Mouse (Mus musculus): ENCODE measurements around the gene Gpat2.

GRCm38 (mm10) chr2:127481841-127482532, 57.0 kb downstream of the Gpat2 start:
- no peak for TF ChIP-seq CTCF (IDR thresholded peaks at IDR 0.05; ENCODE audit: borderline replicate concordance, insufficient read depth, low read depth, low read length)
- TF ChIP-seq POLR2A (IDR thresholded peaks at IDR 0.05; ENCODE audit: borderline replicate concordance, insufficient read depth, low read length), result no peak
